Mouse (Mus musculus): Measurements from ENCODE around the gene Fgd5.
A peak's percentile ranks its signal among the peaks of the same experiment; 100 is the strongest.

Gene Fgd5

GRCm38 (mm10) chr6:92012413-92012812 is 33.7 kb downstream of the Fgd5 start:
- no peak for DNase-seq

- no peak for DNase-seq
Observed at GRCm38 (mm10) chr6:92013035-92013434, 34.4 kb downstream of the Fgd5 start.

GRCm38 (mm10) chr6:92013620-92014019 is 34.9 kb downstream of the Fgd5 start:
- no peak for DNase-seq

GRCm38 (mm10) chr6:92014936-92015335 is 36.3 kb downstream of the Fgd5 start:
- DNase-seq, result no peak

- no peak for DNase-seq
Observed at GRCm38 (mm10) chr6:92015848-92016247, 37.2 kb downstream of the Fgd5 start.

- DNase-seq, result no peak
Observed at GRCm38 (mm10) chr6:92016738-92017137, 38.1 kb downstream of the Fgd5 start.

GRCm38 (mm10) chr6:92018421-92018820 is 39.7 kb downstream of the Fgd5 start:
- DNase-seq, result no peak

GRCm38 (mm10) chr6:92021061-92021460 is 42.4 kb downstream of the Fgd5 start:
- DNase-seq, result no peak

- DNase-seq, result no peak
Observed at GRCm38 (mm10) chr6:92021506-92021905, 42.8 kb downstream of the Fgd5 start.

- no peak for DNase-seq
Observed at GRCm38 (mm10) chr6:92025252-92025651, 46.6 kb downstream of the Fgd5 start.

GRCm38 (mm10) chr6:92027379-92027778 is 48.7 kb downstream of the Fgd5 start:
- no peak for DNase-seq

- no peak for DNase-seq
Observed at GRCm38 (mm10) chr6:92030646-92031045, 52.0 kb downstream of the Fgd5 start.

- no peak for DNase-seq
Observed at GRCm38 (mm10) chr6:92034713-92035112, 56.0 kb downstream of the Fgd5 start.

- DNase-seq, result no peak
Observed at GRCm38 (mm10) chr6:92036372-92036771, 57.7 kb downstream of the Fgd5 start.

- no peak for DNase-seq
Observed at GRCm38 (mm10) chr6:92038158-92038557, 59.5 kb downstream of the Fgd5 start.

GRCm38 (mm10) chr6:92041271-92041670 is 62.6 kb downstream of the Fgd5 start:
- DNase-seq, result no peak

GRCm38 (mm10) chr6:92042055-92042454 is 63.4 kb downstream of the Fgd5 start:
- DNase-seq, result peak; percentile 34

- no peak for DNase-seq
Observed at GRCm38 (mm10) chr6:92042850-92043249, 64.2 kb downstream of the Fgd5 start.

GRCm38 (mm10) chr6:92057768-92058167 is 79.1 kb downstream of the Fgd5 start:
- no peak for DNase-seq

- no peak for DNase-seq
Observed at GRCm38 (mm10) chr6:92061725-92062124, 83.0 kb downstream of the Fgd5 start.

- no peak for DNase-seq
Observed at GRCm38 (mm10) chr6:92063452-92063851, 84.8 kb downstream of the Fgd5 start.

- peak; percentile 47 for DNase-seq
Observed at GRCm38 (mm10) chr6:92064101-92064500, 85.4 kb downstream of the Fgd5 start.

GRCm38 (mm10) chr6:92065721-92066496 is 87.2 kb downstream of the Fgd5 start:
- DNase-seq, result no peak

GRCm38 (mm10) chr6:92067146-92067790 is 88.6 kb downstream of the Fgd5 start:
- DNase-seq, result peak; percentile 68
